Mouse (Mus musculus): ENCODE results near the gene Dcps.

Dcps gene

DNA sequence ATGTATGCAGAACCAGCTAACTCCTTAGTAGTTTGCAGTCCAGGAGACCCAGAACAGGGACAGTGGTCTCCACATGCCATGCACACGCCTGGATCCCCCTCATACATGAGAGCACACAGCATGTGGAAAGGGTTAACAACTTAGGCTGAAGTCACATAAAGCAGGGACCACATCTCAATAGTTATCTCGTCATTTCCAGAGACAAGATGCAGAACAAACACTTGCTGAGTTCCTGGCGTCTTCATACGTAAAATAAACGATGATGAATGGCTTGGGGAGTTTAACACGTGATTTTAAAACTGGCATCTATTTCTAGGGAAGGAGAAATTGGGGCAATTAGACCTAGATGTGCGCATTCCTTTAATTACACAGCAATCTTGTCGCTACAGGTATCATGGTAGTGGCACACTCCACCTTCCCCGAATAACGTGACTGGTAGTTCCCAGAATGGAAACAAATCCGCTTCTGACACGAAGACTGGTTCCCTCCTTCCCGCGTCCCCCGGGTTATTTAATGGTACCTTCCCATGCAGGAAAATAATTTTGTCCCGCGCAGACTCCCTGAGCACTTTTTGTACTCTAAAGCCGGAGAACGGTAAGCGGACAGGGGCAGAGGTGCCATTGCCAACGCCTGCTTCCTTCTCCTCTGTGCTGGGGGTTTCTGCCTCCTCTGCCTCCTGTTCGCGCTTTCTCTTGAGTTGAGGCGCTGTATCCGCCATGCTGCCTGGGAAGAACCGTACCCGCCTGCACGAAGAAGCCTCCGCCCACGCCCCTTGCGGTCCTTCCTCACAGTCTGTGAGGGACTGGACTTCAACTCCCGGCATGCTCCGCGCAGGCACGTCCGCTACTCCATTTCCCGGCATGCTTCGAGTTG lies at the start of gene Dcps:
TSS of gene Dcps (minus strand) at position 811 of the 873 bp plus-strand sequence.
- peak; percentile 93 to 96 for DNase-seq (ENCODE audit: low spot score in 2 of 2)

- no peak for DNase-seq (ENCODE audit: low spot score in 2 of 2)
Measured at GRCm38 (mm10) chr9:35223466-35223865, 47.6 kb upstream of the Dcps start.

DNA sequence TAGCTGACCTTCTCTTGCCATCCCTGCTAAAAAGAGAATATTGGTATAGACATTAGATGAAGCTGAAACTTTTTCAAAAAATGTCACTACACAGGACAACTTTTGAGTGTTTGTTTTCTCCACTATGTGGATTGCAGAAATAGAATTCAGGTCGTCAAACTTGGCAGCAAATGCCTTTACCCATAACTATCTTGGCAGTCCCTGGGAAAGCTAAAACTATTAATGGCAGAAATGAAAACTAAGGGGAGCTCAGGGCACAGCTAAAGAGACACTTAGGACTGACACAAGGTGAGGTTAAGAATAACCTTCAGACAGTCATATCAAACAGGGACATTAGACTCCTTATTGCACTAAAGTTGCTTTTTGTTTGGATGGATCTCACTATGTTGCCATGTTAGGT lies 42.1 kb upstream of the Dcps start:
- no peak for DNase-seq (ENCODE audit: low spot score in 2 of 2)

GRCm38 (mm10) chr9:35211573-35212511 lies 36.0 kb upstream of the Dcps start:
- no peak for DNase-seq (ENCODE audit: low spot score in 2 of 2)

DNA sequence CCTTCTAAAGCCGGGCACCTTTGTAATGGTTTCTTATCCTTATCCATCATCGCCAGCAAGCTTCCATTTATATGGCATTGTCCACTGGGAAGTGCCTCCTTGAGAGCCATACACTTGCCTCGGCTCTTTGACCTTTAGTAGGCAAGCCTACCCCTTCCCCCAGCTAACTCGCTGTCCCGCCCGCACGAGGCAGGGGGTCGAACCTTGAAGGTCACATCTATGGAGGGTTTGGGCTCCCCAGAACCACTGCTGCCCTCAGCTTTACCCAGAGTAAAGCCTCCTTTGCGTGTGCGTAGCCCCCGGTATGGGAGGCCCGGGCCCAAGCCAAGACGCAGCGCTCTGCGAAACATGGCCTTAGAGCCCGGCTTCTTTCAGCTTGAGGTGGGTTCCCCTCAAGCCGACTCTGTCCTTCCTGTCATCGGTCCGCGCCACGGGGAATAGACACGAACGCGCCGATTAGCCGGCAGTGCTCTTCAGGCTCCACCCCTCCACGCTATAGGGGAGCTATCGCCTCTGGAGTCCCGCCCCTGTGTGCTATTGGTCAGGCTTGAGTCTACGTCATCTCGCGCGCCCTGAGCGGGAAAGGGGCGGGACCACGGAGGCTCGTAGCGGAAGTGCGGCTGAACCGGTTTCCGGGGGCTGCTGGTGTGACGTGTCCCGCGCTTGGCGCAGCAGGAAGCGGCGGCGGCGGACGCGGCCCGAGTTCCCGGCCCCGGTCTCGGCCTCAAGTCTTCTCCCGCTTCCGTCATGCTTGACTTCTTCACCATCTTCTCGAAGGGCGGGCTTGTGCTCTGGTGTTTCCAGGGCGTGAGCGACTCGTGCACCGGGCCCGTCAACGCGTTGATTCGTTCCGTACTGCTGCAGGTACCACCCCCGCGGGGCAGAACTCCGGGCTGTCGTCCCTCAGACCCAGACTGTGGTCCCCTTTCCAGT lies 34.9 kb upstream of the Dcps start, which contains the start of gene Foxred1:
TSS of gene Foxred1 (minus strand) at position 514 of the 933 bp plus-strand sequence.
- peak; percentile 97 to 98 for DNase-seq (ENCODE audit: low spot score in 2 of 2)

DNA sequence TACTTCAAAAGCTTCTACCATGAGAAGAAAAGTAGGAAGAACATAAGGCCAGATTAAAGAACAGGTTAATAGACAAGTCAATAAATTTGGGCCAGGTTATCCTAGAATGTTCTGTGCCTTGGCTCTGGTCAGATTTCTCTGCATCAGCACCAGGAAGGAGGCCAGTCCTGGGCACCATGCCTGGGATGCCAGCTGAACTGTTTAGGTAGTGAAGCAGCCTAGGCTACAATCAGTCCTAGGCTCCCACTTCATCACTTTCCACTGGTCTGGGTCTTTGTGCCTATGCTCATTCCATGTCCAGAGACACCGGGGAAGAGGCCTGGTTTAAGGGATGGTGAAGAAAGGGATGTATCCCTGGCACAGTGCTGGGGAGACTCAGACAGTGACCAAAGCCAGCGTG lies 28.6 kb upstream of the Dcps start:
- no peak for DNase-seq (ENCODE audit: low spot score in 2 of 2)

DNA sequence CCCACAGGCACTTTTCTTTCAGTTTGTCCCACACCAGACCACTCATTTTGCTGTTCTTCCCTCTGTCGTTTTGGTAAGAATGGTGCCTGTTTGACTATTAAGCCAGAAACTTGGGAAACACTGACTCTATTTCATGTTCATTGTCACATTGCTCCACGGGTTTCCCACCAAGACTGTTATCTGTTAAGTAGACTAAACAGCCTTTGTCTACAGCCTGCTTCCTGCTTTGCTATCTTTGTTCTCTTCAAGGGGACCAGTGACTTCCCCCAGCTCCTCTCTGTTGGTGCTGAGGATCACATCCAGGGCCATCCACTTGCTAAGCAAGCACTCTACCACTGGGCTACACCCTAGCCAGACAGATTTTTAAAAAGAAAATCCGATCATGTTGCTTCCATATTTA lies 27.7 kb upstream of the Dcps start:
- DNase-seq (ENCODE audit: low spot score in 2 of 2) = no peak

GRCm38 (mm10) chr9:35200529-35201060 lies 24.7 kb upstream of the Dcps start:
- no peak for DNase-seq (ENCODE audit: low spot score in 2 of 2)

DNA sequence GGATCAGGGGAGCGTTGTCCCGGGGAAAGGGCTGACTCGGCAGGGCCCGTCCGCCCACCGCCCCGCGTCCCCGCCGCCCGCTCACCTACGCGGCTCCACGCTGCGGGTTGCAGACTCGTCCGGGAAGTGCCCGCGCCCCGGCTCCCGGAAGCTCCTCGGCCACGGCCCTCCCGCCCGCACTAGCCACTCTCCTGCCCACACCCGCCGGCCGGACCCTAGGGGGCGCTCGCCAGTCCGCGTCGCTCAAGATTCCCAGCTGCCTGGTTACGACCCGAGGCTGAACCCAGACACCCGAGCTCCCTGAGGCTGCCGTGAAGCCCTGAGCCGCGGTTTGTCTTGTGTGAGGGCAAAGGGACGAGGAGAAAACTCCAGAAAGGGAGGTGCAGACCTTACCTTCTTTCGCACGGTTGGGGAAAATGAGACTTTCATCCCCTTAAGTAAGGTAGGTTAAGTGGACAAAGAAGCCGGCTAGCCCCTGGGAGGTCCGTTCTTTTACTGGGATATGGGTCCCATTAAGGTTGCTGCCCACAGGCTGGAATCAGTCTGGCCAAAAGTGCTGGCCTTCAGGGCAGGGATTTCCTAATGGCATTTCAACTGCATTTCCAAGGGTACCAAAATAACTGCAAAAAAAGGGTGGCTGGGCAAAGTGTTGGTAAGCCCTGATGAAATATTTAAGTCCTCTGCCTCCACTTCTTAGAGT lies 24.1 kb upstream of the Dcps start, which contains the start of the genes Srpr and Tirap:
TSS of gene Srpr (plus strand) at position 404 of the 700 bp plus-strand sequence.
TSS of gene Tirap (minus strand) at position 520 of the 700 bp plus-strand sequence.
- DNase-seq (ENCODE audit: low spot score in 2 of 2) = peak; percentile 72 to 74

DNA sequence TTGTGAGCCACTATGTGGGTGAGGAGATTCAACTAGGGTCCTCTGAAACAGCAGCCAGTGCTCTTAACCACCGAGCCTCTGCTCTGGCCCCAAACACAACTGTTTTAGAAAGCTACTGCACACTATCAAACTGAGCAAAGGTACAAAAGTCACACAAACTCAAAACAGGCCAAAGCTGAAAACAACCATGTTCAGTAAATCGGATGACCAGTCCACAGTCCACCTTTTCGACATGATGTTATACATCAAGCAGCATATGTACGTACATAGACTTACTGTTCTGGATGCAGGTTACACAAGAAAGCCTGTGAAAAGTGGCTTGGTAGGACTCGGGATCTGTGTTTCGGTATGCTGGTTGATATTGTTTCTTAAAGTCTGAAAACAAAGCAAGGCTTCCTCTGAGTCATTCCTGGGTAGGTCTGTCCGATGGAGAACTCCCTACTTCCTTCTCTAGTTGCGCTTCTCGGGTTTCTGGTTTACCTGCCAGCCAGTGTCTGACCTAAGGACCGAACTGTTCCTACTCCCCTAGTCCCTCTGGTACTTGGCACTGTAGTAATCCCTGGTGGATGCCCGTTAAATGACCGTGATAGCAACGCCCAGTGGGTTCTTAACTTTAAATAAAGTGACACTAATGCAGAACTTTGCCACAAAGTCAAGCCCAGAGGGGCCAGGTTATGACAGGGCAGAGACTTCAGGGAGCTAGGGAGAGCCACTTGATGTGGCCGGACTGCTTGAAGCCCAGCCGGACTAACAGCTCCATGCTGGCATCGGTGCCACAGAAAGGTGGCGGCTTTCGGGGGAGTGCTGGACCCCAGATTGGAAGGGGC lies 23.3 kb upstream of the Dcps start:
- DNase-seq (ENCODE audit: low spot score in 2 of 2) = no peak

GRCm38 (mm10) chr9:35198351-35198750 lies 22.5 kb upstream of the Dcps start:
- DNase-seq (ENCODE audit: low spot score in 2 of 2) = no peak

DNA sequence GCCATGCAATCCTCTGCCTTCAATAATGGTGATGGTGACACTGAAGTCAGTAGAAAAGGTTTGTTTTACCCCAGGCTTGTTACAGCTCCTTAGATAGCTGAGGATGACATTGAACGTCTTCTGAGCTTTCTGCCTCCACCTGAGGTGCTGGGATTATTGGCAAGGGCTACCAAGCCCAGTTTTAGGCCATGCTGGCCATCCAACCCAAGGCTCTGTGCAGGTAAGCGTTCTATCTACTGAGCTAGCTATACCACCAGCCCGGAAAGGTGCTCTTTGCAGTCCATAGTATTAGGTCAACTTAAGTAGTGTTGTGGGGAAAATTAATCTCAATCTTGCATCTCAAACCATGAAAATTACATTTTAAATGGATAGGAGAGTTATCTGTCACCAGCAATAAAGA lies 21.8 kb upstream of the Dcps start:
- no peak for DNase-seq (ENCODE audit: low spot score in 2 of 2)

GRCm38 (mm10) chr9:35194048-35194447 lies 18.2 kb upstream of the Dcps start:
- DNase-seq (ENCODE audit: low spot score in 2 of 2) = no peak

DNA sequence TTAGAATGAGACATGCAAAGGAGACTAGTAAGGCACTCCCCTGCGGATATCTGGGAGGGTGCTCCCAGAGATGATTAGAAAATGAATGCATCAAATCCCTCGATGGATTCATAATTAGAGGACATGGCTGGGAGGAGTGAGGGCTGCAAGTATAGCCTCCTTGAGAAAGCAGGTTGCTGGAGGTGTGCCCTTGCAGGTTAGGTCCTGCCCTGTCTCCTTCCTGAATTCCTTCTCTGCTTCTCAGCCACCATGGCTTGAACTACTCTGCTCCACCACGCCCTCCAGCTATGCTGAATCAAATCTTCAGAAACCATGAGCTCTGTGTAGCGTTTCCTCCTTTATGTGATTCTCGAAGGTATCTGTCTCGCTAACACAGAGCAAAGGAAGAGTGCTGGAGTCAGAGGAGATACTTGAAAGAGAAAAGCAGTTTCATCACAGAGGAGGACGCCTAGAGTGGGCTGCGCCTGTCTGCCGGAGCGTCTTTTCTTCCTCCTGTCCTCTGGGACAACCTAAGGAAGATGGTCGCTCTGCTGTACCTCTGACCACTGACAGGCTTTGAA lies 17.2 kb upstream of the Dcps start:
- no peak for DNase-seq (ENCODE audit: low spot score in 2 of 2)

- peak in 1 of 2 experiments; percentile 25 for DNase-seq (ENCODE audit: low spot score in 2 of 2)
Measured at GRCm38 (mm10) chr9:35188700-35189099, 12.8 kb upstream of the Dcps start.

- no peak for DNase-seq (ENCODE audit: low spot score in 2 of 2)
Measured at GRCm38 (mm10) chr9:35187351-35187903, 11.6 kb upstream of the Dcps start.

- no peak for DNase-seq (ENCODE audit: low spot score in 2 of 2)
Measured at GRCm38 (mm10) chr9:35186430-35186829, 10.6 kb upstream of the Dcps start.

DNA sequence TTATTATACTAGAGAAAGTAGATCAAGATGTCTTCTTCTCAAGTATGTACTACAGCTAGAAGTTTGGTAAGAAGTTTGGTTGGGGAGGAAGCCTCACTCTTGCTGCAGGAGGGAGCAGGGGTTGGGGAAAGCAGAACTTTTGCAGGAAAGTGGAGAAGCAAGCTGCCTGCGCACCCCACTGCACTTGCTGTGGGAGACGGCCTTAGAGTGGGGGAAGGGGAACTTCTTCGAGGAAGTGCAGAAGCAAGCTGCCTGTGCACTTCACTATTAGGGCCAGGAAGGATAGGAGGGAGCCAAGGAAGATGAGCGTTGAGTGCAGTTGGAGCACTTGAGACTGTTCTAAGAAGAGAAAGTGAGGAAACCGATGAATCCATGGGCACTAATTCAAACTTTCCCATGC lies 7.5 kb upstream of the Dcps start:
- DNase-seq (ENCODE audit: low spot score in 2 of 2) = no peak

DNA sequence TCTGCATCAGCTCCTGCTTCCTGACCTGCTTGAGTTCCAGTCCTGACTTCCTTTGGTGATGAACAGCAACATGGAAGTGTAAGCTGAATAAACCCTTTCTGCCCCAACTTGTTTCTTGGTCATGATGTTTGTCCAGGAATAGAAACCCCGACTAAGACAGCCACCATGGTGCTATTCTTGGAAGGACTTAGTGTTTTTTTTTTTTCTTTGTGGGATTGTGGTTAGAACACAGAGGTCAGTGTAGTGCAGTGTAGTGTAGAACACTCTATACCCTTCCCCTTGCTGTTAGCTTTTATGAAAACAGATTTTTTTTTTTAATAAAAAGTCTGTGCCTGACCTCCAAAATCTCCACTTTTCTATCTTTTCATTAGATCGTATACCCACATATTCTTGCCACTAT lies 7.0 kb upstream of the Dcps start:
- DNase-seq (ENCODE audit: low spot score in 2 of 2) = no peak

Measured in frontal cortex, postnatal 25 days (tissue).